Mouse (Mus musculus): ENCODE results near the gene Cep41. TPM values are rescaled to one million over a fixed set of nuclear protein-coding genes. Genes with fewer than 3 reads are reported as not detected.

Gene Cep41
- total RNA-seq, 2 experiments from 2014 or later: 2.0 to 3.5 TPM

DNA sequence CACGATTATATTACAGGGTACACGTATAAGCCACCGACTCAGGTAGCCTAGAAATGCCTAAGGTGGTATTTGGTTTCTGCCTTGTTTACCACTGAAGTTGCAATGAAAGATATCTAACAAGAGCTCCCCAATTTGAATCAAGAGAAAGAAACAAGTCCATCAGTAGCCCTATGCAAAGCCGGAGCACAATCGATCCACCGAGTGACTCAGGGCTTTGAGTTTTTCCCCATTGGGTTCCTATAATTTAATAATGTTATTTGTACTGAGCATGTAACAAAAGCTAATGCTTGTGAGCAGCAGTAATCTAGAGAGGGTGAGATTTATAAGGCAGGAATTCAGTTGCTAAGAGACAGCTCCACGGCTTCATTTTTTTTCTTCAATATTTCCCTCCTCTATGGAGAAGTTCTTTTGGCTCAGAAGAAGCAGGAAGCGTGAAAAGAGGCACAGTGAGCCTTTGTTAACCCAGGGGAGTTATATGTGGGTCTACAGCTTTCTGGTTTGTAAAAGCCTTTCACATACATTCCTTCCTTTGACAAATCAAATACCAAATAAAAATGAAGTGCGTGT lies 18.8 kb downstream of the Cep41 start:
- ATAC-seq (ENCODE audit: poor library complexity, severe bottlenecking): no peak

DNA sequence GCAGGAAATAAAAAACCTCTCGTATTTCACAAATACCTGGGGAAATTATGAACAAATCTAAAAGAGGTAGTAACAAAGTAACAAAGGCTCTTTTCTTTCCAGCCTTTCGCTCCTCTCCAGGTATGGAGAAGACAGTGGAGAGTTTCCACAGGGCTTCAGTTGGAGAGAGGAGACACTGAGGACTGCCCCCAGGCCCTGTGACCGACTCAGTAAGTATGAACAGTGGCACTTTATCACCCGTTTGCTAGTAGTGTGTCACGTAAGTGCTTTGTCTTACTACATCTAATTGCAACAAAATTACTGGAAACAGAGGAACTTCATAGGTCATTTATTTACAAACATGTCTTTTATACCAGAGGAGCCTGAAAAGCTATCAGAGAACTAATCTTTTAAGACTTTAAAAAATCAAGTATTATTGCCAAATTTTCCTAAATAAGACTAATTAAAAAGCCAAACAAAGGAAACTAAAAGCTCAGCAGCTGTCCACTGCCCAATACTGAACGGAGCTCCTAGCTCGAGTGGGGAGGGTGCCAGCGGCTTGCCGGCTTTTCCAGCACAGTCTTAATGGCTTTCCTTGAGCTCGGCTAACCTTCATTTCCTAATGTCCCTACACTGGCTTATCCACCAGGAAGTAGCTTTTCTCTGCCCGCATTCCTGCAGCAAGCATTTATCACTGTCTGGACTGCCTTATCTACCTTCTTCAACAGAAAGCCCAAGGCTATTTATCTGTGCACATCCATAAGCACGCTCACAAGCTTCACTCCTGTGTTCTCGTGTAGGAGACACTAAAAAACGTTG lies 19.6 kb downstream of the Cep41 start:
- ATAC-seq (ENCODE audit: poor library complexity, severe bottlenecking): no peak

DNA sequence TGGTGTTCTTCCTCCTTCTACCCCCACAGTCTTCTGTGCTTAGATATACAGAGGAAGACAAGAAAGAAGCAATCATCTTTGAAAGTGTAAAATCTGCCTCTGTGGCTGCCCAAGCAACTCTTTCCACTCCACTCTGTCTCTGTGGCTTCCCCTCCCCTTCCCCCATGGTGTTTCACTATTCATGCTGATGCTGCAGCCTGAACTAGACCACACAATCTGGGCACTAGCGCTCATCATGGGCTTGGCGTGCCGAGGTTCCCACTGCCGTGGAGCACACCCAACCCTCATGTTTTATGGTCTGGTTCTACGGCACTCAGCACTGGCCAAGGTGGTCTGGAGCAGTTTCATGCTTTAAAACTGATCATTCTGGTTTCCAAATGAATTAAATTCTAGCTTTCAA lies 21.9 kb downstream of the Cep41 start:
- no peak for ATAC-seq (ENCODE audit: poor library complexity, severe bottlenecking)

DNA sequence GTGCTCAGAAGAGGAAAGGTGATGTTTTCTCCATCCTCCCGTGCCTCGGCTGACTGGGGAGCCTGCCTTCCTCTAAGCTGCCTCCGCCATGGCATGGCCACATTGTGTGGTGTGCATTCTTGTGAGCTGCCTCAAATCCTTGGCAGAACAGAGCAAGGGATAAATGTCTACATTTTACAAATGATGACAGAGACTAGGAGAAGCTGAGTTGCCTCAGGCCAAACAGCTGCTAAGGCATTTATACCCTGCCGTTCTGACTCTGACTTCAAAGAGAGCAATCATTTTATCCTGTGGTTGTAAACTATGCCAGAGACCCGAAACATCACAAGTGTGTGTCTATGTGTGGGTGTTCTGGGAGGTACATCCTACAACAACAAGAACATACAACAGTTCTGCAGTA lies 26.0 kb downstream of the Cep41 start:
- no peak for ATAC-seq (ENCODE audit: poor library complexity, severe bottlenecking)

DNA sequence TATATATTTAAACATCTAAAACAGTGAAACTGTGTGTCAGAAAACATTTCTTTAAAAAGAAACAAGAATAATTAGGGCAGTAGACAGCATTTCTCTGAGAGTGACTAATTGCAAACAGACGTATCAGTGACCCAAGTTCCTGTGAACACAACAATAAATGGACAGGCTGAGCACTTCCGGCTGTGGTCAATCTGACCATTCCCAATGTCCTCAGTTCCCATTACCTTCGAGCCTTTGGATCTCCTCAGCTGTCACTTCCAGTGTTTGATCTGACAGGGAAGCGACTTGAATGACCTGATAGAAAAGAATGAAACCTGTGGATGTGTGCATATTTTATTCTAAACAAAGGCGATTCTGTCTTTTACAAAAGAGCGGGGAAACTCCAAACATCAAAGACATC lies 27.5 kb downstream of the Cep41 start:
- ATAC-seq (ENCODE audit: poor library complexity, severe bottlenecking): no peak

DNA sequence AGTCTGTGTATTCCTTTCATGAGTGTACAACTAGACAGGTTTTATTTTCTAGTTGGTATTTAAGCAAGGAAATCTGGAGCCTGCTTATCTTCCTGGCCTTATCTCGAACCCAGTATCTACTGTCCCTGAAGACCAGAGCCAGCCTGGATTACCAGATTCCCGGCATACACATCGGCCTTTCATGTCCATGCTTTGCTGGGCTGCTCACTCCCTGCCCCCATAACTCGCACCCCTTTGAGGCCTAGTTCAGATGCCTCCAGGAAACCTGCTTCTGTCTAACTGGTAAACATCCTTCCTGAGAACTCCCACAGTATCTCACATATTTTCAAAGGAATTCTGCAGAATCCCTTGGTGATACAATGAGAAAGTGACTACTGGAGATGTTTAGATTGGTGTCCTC lies 28.3 kb downstream of the Cep41 start:
- no peak for ATAC-seq (ENCODE audit: poor library complexity, severe bottlenecking)

DNA sequence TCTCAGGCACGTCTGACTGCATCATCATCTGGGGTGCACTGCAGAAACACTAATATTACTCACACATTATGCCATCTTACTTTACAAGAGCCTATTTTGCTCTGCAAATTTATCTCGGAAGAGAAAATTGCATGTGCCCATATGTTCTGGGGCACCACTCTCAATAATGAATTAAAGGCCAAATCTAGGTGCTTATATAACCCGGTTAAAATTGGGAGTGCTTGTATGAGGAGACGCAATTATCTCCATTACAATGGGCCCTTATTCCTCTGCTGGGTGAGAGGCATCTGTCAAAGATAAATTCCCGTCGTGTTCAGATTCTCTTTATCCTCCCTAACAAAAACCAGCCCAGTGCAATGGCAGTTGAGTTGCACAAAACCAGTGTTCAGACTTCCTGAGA lies 28.8 kb downstream of the Cep41 start:
- ATAC-seq (ENCODE audit: poor library complexity, severe bottlenecking): no peak

DNA sequence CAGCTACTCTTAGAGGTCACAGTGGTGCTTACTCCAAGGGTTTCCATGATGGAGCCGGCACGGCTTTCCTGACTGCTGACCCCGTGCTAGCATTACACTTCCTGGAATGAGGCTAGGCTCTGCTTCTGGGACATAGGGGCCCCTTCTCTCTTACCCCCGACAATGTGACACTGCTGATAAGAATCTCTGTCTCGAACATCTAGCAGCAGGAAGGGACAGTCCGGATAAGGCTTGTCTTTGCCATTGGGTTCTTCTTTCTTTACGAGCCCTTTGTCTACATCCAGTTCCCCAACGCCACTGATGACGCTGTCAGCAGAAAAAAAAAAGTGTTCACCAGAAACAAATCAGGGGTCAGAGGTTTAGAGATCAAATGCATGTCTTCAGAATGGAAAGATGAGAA lies 34.9 kb downstream of the Cep41 start:
- no peak for ATAC-seq (ENCODE audit: poor library complexity, severe bottlenecking)

DNA sequence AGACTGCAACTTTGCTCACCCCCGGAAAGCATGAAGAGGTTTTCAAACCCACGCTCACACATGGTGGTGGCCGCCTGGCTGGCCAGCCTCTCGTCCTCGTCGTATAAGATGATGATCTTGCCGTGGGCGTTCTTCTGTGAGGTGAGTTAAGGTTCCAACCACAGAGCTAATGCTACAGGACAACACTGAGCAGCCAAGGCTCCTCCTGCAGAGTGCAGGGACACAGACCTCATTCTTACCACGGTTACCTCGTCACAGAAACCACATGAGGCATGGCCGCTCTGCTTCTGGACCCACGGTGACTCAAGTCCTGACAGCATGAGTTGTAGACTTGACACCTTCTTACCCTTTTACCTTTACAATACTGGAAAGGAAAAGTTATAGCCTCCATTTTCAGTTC lies 36.3 kb downstream of the Cep41 start:
- no peak for ATAC-seq (ENCODE audit: poor library complexity, severe bottlenecking)

DNA sequence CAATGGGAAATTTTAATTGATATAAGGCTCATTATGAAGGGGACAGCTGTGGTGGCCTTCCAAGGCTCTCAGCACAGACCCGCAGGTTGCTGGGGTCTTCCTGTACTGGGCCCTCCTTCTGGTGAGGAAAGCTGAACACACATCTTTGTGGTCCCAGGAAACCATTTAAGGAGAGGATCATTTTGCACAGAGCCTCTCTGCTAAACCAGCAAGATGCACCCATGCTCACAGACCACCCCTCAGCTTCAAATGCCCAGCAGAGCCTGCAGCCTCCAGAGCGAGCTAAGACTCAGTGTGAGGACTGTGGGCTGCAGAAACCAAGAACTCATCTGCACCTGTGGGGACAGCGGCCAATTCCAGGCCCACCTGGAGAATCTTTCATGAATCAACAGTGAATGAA lies 38.6 kb downstream of the Cep41 start:
- ATAC-seq (ENCODE audit: poor library complexity, severe bottlenecking): no peak

DNA sequence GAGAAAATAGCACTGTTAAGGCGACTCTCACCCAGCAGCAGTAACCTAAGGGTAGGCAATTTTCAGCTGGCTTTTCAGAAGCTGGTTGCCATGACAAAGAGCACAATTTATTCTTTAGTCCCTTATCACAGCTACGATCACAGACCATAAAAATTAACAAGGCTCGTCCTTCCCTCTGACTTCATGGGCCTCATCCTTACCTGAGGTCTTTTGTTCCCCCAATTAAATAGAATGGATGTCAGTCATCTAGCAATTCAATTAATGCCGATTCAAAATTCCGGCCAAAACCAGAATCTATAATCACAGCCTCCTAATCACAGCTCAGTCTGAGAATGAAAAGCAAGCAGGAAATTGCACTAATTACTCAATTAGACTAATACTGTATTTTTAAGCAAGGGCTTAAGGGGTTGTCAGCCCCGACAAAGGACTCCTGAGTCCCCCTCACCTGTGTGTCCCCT lies 39.1 kb downstream of the Cep41 start:
- no peak for ATAC-seq (ENCODE audit: poor library complexity, severe bottlenecking)

DNA sequence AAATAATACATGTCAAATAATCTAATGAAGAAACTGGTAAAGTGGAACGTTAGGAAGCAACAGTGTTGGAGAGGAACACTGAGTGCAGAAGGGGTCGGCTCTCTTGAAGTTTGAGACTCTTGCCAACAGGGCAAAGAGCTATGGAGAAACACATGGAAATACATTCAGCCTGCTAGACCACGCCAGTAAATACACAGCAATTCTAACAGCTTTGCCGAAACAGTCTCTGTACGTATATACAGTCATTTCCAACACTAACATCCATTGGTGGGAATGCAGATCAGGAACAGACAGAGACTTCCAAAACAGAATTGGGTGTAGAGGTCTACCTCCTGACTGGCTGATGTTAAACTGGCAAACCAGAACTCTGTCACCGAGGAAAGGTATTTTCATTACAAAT lies 40.0 kb downstream of the Cep41 start:
- ATAC-seq (ENCODE audit: poor library complexity, severe bottlenecking): no peak

DNA sequence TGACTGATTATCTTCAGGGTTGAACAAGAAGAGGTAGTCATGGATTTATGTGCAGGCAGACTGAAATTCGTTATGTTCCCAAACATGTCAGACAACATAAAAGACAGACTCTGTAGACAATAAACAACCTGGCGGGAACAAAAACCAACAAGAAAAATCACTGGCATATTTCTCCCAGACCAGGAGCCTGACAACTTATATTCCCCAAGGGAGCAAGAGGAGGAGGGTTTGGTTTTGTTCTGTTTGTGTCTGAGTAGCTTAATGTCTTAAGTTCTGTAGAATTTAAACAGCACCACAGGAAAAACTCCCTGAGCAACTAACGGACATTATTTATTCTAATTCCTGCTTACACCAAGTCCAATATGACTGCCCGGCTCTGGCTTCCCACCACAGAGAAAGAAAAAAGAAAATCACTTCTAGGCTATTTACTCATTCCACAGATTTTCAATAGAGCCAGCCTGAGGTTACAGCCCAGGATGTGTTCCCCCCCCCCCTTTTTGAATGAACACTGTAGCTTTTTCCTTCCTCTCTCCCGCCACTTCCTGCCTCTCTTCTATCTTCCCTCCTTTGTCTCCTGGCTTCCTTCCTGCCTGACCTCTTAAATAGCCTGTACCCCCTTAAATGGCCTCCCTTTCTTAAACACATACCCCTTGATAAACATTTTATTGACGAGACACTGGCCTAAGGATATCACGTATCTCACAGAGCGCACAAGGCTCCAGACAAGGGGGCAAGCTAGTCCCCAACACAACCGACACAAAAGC lies 40.9 kb downstream of the Cep41 start:
- no peak for ATAC-seq (ENCODE audit: poor library complexity, severe bottlenecking)

DNA sequence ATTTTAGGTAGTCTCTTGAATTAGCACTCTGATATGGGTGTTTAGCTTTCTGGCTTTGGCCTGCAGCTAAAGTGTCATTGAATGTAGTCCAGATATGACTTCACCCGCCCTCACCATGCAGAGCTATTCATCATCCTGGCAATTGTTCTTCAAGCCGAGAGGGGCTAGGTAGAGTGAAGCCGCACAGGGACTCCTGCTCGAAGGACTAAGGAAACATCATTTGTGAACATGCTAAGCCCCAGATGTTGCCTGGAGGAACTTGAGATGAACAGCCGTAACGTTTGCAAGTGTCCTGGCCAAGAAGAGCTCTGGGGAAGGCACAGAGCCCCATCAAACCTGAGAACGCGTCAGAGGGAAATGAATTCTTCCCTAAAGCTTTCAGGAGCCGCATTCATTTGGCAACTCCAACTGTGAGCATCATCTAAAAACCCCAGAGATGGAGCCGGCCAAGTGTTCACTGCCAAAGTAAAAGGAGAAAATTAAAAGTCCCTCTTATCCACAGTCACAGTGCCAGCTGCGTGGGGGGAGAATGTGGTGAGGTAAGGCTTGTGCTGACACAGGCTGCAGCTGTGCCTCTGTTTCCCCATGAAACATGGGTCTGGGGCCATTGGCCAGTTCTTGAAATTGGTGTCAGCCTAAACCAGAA lies 43.8 kb downstream of the Cep41 start:
- no peak for ATAC-seq (ENCODE audit: poor library complexity, severe bottlenecking)

DNA sequence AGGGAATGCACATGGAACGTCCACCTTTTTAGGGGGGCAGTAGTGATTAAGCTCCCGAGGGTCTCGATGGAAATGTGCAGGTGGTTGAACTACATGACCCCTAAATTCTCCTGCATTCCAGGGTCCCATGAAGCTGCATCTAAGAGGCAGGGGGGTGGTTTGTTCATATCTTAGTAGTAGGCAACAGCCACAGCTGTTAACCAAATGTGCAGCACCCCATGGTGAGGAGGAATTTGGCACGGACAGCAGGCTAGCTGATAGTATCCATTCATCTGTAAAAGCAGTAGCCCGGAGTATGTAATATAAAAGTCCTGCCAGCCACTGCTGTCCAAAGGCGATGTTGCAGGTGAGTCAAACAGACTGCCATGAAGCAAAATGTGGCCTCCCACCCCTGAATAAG lies 48.2 kb downstream of the Cep41 start:
- ATAC-seq (ENCODE audit: poor library complexity, severe bottlenecking): no peak

DNA sequence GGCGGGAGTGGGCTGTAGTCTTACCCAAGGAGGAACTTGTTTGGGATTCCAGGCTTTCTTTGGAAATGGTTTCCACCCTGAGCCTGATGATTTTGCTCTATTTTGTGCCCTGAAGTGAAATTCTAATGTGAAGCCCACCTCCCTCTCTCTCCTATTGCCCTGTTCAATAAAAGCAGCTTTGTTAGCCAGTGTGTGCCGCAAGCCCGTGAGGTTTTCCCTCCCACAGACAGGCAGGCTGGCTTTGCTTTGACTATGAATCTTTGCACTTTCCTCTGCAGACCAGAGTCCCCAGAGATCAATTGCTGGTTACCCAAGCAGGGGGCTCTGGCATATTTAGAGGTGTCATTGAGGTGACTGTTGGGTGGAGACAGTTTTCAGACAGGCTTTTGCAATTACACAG lies 49.1 kb downstream of the Cep41 start:
- ATAC-seq (ENCODE audit: poor library complexity, severe bottlenecking): no peak

DNA sequence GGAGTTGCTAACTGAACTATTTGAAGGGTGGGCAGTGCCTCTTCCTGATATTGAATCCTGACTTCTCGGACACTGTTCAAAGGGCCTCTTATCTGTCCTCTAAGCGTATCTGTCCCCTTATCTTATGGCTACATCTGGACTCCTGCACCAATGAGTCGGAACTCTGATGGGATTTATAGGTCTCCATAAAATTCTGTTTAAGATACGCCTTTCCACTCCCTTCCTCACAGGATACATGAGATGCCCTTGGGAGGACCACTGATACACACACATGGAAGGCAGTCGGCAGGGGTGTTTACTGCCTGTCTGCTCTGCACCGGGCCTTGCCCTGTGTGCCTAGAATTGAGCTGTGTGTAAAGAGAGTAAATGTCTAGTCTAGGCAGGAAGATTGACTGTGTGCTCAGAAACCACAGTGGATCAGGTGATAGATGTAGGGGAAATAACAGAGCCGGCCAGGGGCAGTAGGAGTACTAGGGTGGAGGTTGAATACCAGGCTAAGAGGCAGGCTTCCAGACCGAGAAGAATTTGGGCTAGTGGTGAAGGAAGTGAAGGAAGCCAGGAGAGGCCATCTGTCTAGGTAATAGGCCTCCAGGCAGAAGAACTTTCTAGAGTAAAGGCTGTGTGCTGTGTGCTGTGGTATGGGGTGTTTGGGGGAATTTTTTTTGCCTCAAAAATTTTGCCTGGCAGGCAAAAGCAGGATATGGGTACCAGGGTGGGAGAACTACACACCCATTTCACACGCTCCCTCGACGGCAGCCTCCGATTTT lies 49.7 kb downstream of the Cep41 start:
- no peak for ATAC-seq (ENCODE audit: poor library complexity, severe bottlenecking)

DNA sequence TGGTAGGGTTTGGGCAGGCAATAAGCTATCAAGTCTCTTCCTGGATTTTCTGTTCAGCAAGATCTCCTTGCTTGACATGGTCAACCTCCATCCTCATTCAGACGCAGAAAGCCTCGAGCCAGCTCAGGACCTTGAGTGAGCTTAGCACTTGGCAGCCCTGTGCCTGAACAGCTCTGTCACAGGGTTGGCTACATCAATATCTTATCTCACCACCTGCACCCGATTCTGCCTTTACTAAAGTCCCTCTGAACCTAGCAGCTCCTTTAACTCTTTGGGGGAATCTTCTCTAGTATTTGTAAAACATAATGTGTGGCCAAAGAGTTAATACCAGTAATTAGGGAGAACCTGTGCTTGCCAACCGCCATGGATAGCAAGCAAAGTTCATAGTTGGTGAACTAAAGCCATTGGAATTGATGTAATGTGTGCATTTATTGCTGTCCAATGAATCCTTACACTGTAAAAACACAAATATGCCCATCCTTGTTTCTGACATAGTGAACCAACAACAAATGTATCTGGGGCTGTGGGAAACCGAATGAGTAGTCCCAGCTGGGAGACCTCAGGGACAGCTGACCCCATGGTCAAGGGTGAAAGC lies 54.8 kb downstream of the Cep41 start, which contains the start of gene Cpa1:
TSS of gene Cpa1 (plus strand) at position 545 of the 595 bp plus-strand sequence.
- no peak for ATAC-seq (ENCODE audit: poor library complexity, severe bottlenecking)

DNA sequence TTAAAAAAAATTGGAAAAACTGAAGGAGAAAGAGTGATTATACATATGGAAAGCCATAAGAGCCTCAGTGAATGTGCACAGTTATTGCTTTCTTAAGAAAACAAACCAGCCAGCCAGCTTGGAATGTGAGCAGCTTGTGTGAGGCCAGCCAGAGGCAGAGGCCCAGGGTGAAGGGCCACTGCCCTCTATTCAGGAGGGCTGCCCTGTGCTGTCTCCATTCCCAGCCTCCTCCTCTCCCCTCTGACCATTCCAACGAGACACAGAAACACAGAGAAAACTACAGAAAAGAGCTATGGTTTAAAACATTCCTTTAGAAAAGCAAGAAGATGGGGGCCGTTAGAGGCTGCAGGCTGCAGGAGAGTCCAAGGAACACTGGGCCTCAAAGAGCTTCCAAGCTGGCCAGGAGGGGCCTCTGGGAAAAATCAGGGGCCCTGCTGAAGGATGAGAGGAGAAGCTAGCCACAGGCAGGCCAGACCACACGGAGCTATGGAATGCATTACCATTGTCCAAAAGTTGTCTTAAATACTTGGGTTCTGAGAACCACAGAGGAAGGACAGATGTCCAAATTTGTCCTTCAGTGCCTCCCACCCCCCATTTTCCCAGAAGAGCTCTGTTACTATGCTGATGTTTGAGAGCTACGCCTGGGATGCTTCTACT lies 57.2 kb downstream of the Cep41 start:
- ATAC-seq (ENCODE audit: poor library complexity, severe bottlenecking): no peak

DNA sequence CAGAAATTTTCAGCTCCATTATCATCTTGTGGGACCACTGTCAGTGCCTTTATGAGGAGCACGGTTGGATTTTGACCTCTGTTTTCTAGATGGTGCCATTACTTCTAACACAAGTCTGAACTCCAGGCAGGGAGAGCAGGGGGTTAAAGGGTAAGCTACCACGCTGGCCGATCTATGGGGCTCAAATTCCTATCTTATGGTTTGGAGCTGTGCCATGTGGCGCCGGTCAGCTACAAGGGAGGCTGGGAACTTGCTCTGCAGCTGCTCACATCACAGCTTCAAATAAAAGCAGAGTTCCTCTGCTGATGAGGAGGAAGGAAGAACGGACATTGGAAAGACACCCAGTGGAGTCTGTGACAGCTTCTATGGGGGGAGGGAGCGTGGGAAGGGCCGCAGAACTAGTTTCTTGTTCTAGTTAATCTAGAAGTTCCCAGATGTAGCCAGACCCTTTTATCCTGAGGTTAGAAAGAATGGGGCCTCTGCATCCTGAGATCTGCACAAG lies 58.1 kb downstream of the Cep41 start:
- ATAC-seq (ENCODE audit: poor library complexity, severe bottlenecking): no peak
